Mouse (Mus musculus) MEL (cell line): Measurements from ENCODE around the gene P2rx3.

Experiments used
- CTCF ChIP-seq, 3 experiments: IDR thresholded peaks in 2 of 3; conservative IDR thresholded peaks in 1 of 3; 2 replicates each; pipeline ENCODE4 v1.5.1; 2011 to 2012; ENCODE audit warnings: low read length in 3 of 3, low read depth in 2 of 3, mild to moderate bottlenecking in 2 of 3, improper control_type of control experiment in 1 of 3, inconsistent platforms in 1 of 3, mixed read lengths in 1 of 3, moderate library complexity in 1 of 3; ENCODE audit not compliant: control insufficient read depth in 1 of 3, insufficient read depth in 1 of 3, poor library complexity in 1 of 3, severe bottlenecking in 1 of 3
- E2F4 ChIP-seq: IDR thresholded peaks from 2 replicates; pipeline ENCODE4 v1.6.1; 2011; ENCODE audit warnings: low read depth, low read length, improper control_type of control experiment, borderline replicate concordance
- EP300 ChIP-seq, 2 experiments: IDR thresholded peaks; 2 replicates each; pipeline ENCODE4 v1.6.1; 2011; ENCODE audit warnings: improper control_type of control experiment in 2 of 2, low read length in 2 of 2, low read depth in 1 of 2, mild to moderate bottlenecking in 1 of 2
- ETS1 ChIP-seq: IDR thresholded peaks from 2 replicates; pipeline ENCODE4 v1.6.1; 2012; ENCODE audit warnings: low read depth, mild to moderate bottlenecking, inconsistent platforms, low read length, improper control_type of control experiment, moderate library complexity
- GABPA ChIP-seq: IDR thresholded peaks from 2 replicates; pipeline ENCODE4 v1.6.1; 2012; ENCODE audit warnings: low read depth, mild to moderate bottlenecking, inconsistent platforms, low read length, improper control_type of control experiment, moderate library complexity
- MAFK ChIP-seq: IDR thresholded peaks from 2 replicates; pipeline ENCODE4 v1.6.1; 2011; ENCODE audit warnings: low read depth, mild to moderate bottlenecking, low read length, improper control_type of control experiment, borderline replicate concordance
- NELFE ChIP-seq: IDR thresholded peaks from 2 replicates; pipeline ENCODE4 v1.6.1; 2011; ENCODE audit warnings: low read depth, low read length, improper control_type of control experiment
- NRF1 ChIP-seq: IDR thresholded peaks from 2 replicates; pipeline ENCODE4 v1.6.1; 2014; ENCODE audit warnings: low read depth, mild to moderate bottlenecking, inconsistent platforms, low read length, improper control_type of control experiment, moderate library complexity; ENCODE audit not compliant: poor library complexity, insufficient read depth, severe bottlenecking
- POLR2A ChIP-seq, 2 experiments: IDR thresholded peaks; 2 replicates each; pipeline ENCODE4 v1.6.1; 2011 to 2012; ENCODE audit warnings: low read length in 2 of 2, mild to moderate bottlenecking in 2 of 2, control low read depth in 1 of 2, improper control_type of control experiment in 1 of 2, low read depth in 1 of 2, moderate library complexity in 1 of 2; ENCODE audit not compliant: control insufficient read depth in 1 of 2, insufficient read depth in 1 of 2, poor library complexity in 1 of 2
- SIN3A ChIP-seq: IDR thresholded peaks from 2 replicates; pipeline ENCODE4 v1.6.1; 2012; ENCODE audit warnings: low read length, improper control_type of control experiment, inconsistent platforms
- TAL1 ChIP-seq: IDR thresholded peaks from 2 replicates; pipeline ENCODE4 v1.6.1; 2012; ENCODE audit warnings: mild to moderate bottlenecking, inconsistent platforms, low read length, moderate library complexity, mixed read lengths
- TCF12 ChIP-seq: IDR thresholded peaks from 2 replicates; pipeline ENCODE4 v1.6.1; 2014; ENCODE audit warnings: low read depth, mild to moderate bottlenecking, inconsistent platforms, low read length, improper control_type of control experiment, moderate library complexity
- ZNF384 ChIP-seq: IDR thresholded peaks from 2 replicates; pipeline ENCODE4 v1.6.1; 2012; ENCODE audit warnings: low read depth, mild to moderate bottlenecking, inconsistent platforms, low read length, improper control_type of control experiment

DNA sequence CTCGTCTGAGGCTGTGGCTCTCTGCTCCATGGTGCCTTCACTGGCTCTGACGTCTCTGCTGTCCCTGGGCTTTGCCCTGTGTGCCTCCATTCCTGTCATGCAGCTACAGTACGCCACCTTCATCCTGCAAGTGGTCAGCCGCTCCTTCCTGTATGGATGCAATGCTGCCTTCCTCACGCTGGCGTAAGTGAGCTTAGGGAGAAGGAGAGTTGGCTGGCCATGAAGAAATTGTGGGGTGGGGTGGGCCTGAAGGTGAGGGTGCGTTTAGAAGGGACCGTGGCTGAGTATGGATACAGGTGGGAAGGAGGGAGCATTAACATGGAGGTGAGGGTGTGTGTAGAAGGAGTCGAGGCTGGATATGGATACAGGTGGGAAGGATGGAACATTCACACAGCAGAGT, 81.8 kb downstream of the P2rx3 start:
- TF ChIP-seq SIN3A = no peak
- no peak for TF ChIP-seq E2F4
- TF ChIP-seq NRF1 = no peak
- TF ChIP-seq ETS1 = no peak
- no peak for TF ChIP-seq CTCF (IDR thresholded peaks at IDR 0.05 in 2 of 3, conservative IDR thresholded peaks at IDR 0.05 in 1 of 3; ENCODE audit: control insufficient read depth in 1 of 3, insufficient read depth in 1 of 3, low read depth in 2 of 3, low read length in 3 of 3, poor library complexity in 1 of 3, severe bottlenecking in 1 of 3)
- no peak for TF ChIP-seq MAFK
- no peak for TF ChIP-seq NELFE
- no peak for TF ChIP-seq POLR2A (IDR thresholded peaks at IDR 0.05; ENCODE audit: control insufficient read depth in 1 of 2, insufficient read depth in 1 of 2, low read depth in 1 of 2, low read length in 2 of 2, poor library complexity in 1 of 2)
- TF ChIP-seq GABPA = no peak
- no peak for TF ChIP-seq EP300 (IDR thresholded peaks at IDR 0.05; ENCODE audit: low read depth in 1 of 2, low read length in 2 of 2)
- TF ChIP-seq TCF12 = no peak
- TF ChIP-seq TAL1 = no peak
- TF ChIP-seq ZNF384 = no peak
